8 mouse cellular contexts compared by ENCODE assay signal in the genomic region with DNA sequence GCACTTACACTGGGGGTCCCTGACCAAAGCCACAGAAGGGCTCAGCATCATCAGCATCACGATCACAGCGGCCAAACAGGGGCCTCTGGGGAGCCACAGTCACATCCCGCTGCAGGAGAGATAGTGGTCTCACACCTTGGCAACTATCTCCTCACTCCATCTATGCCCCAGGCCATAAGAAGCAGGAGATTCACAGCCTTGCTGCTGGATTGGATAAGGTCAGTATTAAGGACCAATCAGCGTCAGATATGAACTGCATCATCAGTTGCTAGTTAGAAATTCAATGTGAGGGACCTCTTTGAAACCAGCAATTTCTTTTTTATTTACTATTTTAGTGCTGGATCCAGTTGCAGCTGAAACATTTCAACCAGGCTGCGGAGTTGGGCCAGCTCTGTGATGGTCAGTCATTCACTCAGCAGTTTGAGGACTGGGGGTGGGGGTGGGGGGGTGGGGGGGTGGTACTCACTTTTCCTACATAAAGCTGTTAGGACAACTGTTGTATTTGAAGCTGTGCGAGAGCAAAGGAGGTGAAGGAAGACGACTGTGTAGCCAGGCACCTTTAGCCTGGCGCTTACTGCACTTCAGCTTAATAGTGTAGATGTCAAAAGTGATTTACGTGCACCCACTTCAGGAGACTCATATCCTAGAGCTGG. TPM values are rescaled to one million over a fixed set of nuclear protein-coding genes. Genes with fewer than 3 reads are reported as not detected.
DNase-seq lines count a peak whose midpoint lies in the region; ATAC-seq and TF ChIP-seq lines count a peak whose summit lies in the region.

No protein-coding gene starts in this region.

- DNase-seq in ES-CJ7 (ENCODE audit: low read depth, low spot score) = peak; percentile 91
- peak; percentile 80 for DNase-seq in fibroblast of lung, adult 2 months (ENCODE audit: low read depth)
- peak; percentile 91 for DNase-seq in layer of hippocampus, adult 9-10 months (ENCODE audit: low spot score)
- peak; percentile 86 for DNase-seq in lung, postnatal 0 days (ENCODE audit: low spot score)
- DNase-seq in retina, postnatal 7 days (ENCODE audit: low read depth, low spot score) = peak; percentile 82
- DNase-seq in ovary, adult 18-20 months (ENCODE audit: low spot score) = no peak

- WGBS in lung, postnatal 0 days = 12% methylated on average over 9 of the region's 9 CpGs

- H3K9ac ChIP-seq in lung, postnatal 0 days (replicated peaks; ENCODE audit: low read depth) = no peak overlapping the region

- H3K4me2 ChIP-seq in lung, postnatal 0 days (replicated peaks; ENCODE audit: low read depth, low read length) = peak overlapping the region; percentile 74

- H3K27me3 ChIP-seq in lung, postnatal 0 days (replicated peaks; ENCODE audit: insufficient read depth, low read length) = no peaks in the 10 kb centered on the region

- ATAC-seq in hematopoietic stem cell, adult 5-6 weeks (replicated peaks in 1 of 2; ENCODE audit: insufficient read depth in 1 of 2, low FRiP score in 2 of 2, low TSS enrichment in 1 of 2, low read depth in 1 of 2, poor library complexity in 2 of 2, severe bottlenecking in 2 of 2) = peak; percentile 77 to 83
- peak; percentile 92 for ATAC-seq in lung, postnatal 0 days

- no peak for TF ChIP-seq CTCF in bone marrow macrophage, adult 2 months (IDR thresholded peaks at IDR 0.05; ENCODE audit: low read depth, low read length)
- TF ChIP-seq CTCF in lung, postnatal 0 days (IDR thresholded peaks at IDR 0.05) = no peak

- no peaks in the 10 kb centered on the region for H3K36me3 ChIP-seq in lung, postnatal 0 days (ENCODE audit: insufficient read depth, low read length)

- no peaks in the 10 kb centered on the region for H3K4me1 ChIP-seq in bone marrow macrophage, adult 2 months (ENCODE audit: control insufficient read depth, insufficient read depth, low read length)
- H3K4me1 ChIP-seq in lung, postnatal 0 days (ENCODE audit: insufficient read depth, low read depth, low read length) = no peaks in the 10 kb centered on the region

- H3K27ac ChIP-seq in bone marrow macrophage, adult 2 months (ENCODE audit: insufficient read depth, low read depth, low read length) = no peak overlapping the region
- H3K27ac ChIP-seq in lung, postnatal 0 days (ENCODE audit: low read length) = no peak overlapping the region

- peak overlapping the region; percentile 59 for H3K4me3 ChIP-seq in bone marrow macrophage, adult 2 months (ENCODE audit: insufficient read depth, low read length)
- H3K4me3 ChIP-seq in lung, postnatal 0 days (ENCODE audit: low read depth, low read length) = peak overlapping the region; percentile 42; the same call in 1 of the 2 replicates

- TF ChIP-seq POLR2A in bone marrow macrophage, adult 2 months (IDR thresholded peaks at IDR 0.05; ENCODE audit: borderline replicate concordance, low read depth, low read length) = no peak

- TF ChIP-seq EP300 in lung, postnatal 0 days (IDR thresholded peaks at IDR 0.05) = no peak

- no peaks in the 10 kb centered on the region for H3K9me3 ChIP-seq in lung, postnatal 0 days (ENCODE audit: low read length)

RNA-seq across cellular contexts. Expression of gene BC051142, which starts 0.4 kb away (rescaled TPM):
- 0.95 TPM in 1 of 2 replicates, not detected in the other for polyA plus RNA-seq in bone marrow macrophage, adult 2 months (2012; ENCODE audit: insufficient read depth, insufficient read length, missing spikeins)
- total RNA-seq in hematopoietic stem cell, adult 5-6 weeks (2017) = 1.2 and 8.6 TPM in 2 replicates
- 0.24 and 0.74 TPM in 2 replicates for polyA plus RNA-seq in lung, postnatal 0 days (2015; fragmentation: Nextera tagmentation; extraction: Ambion mirVana)

RNA-seq across cellular contexts. Expression of gene Btnl1, which starts 21.3 kb away (rescaled TPM):
- not detected in 2 replicates for polyA plus RNA-seq in bone marrow macrophage, adult 2 months (2012; ENCODE audit: insufficient read depth, insufficient read length, missing spikeins)
- total RNA-seq in hematopoietic stem cell, adult 5-6 weeks (2017) = not detected in 2 replicates
- not detected in 2 replicates for polyA plus RNA-seq in lung, postnatal 0 days (2015; fragmentation: Nextera tagmentation; extraction: Ambion mirVana)

RNA-seq across cellular contexts. Expression of gene Btnl2, which starts 43.6 kb away (rescaled TPM):
- polyA plus RNA-seq in bone marrow macrophage, adult 2 months (2012; ENCODE audit: insufficient read depth, insufficient read length, missing spikeins) = 0.41 and 0.71 TPM in 2 replicates
- not detected in 2 replicates for total RNA-seq in hematopoietic stem cell, adult 5-6 weeks (2017)
- 0.07 TPM in 1 of 2 replicates, not detected in the other for polyA plus RNA-seq in lung, postnatal 0 days (2015; fragmentation: Nextera tagmentation; extraction: Ambion mirVana)
